Mouse (Mus musculus) stomach, embryonic 16.5 days (tissue): ENCODE results near the gene Cdc6. TPM values are rescaled to one million over a fixed set of nuclear protein-coding genes. Genes with fewer than 3 reads are reported as not detected.

Experiments
- ATAC-seq: fragments of 200-750 bp; cut with Nextera tagmentation; 2 replicates; pipeline ENCODE4 v1.8.0; 2017; ENCODE audit warnings: moderate number of reproducible peaks, moderate TSS enrichment; ENCODE audit not compliant: insufficient read depth, low FRiP score
- H3K27ac ChIP-seq: fragments of 300-500 bp; sonication (generic); 2 replicates; pipeline ENCODE4 v1.5.1; 2014; ENCODE audit warnings: low read length
- H3K27me3 ChIP-seq: fragments of 300-500 bp; sonication (generic); 2 replicates; pipeline ENCODE4 v1.6.1; 2014; ENCODE audit warnings: low read length, control low read depth, mixed read lengths; ENCODE audit not compliant: control insufficient read depth, insufficient read depth
- H3K36me3 ChIP-seq: fragments of 300-500 bp; sonication (generic); 2 replicates; pipeline ENCODE4 v1.6.1; 2014; ENCODE audit warnings: low read length; ENCODE audit not compliant: control insufficient read depth, insufficient read depth
- H3K4me1 ChIP-seq: fragments of 300-500 bp; sonication (generic); 2 replicates; pipeline ENCODE4 v1.6.1; 2014; ENCODE audit warnings: low read length, control low read depth, mixed read lengths; ENCODE audit not compliant: control insufficient read depth, insufficient read depth
- H3K4me2 ChIP-seq: fragments of 300-500 bp; sonication (generic); 2 replicates; pipeline ENCODE4 v1.6.1; 2014; ENCODE audit warnings: low read depth, low read length, mixed read lengths
- H3K4me3 ChIP-seq: fragments of 300-500 bp; sonication (generic); replicated peaks from 2 replicates; pipeline ENCODE4 v1.5.1; 2014; ENCODE audit warnings: mild to moderate bottlenecking, low read length
- H3K9ac ChIP-seq: fragments of 300-500 bp; sonication (generic); 2 replicates; pipeline ENCODE4 v1.6.1; 2014; ENCODE audit warnings: low read length
- H3K9me3 ChIP-seq: fragments of 300-500 bp; sonication (generic); replicated peaks from 2 replicates; pipeline ENCODE4 v1.6.1; 2016; ENCODE audit warnings: low read length, control low read depth; ENCODE audit not compliant: control insufficient read depth
- WGBS: fragments of 180-500 bp; shearing (Covaris S2); extraction: QIAGEN DNeasy Blood & Tissue Kit; methylation state at CpG from one replicate; pipeline ENCODE4 v1.1.7; 2014; 5-methylcytosine and 5-hydroxymethylcytosine counted together
- polyA plus RNA-seq: library from polyadenylated mRNA; unstranded; fragments of >200 nt; fragmentation: Nextera tagmentation; extraction: Ambion mirVana; gene quantifications from 2 replicates; pipeline ENCODE4 v1.2.1, GENCODE M21; 2015

Gene Cdc6
- polyA plus RNA-seq, 1 experiment from 2014 or later: 28.1 TPM

- peak overlapping the region; percentile 94 for H3K27ac ChIP-seq
- peak overlapping the region; percentile 88 for H3K9ac ChIP-seq
- H3K36me3 ChIP-seq: no peaks in the 10 kb centered on the region
- no peaks in the 10 kb centered on the region for H3K27me3 ChIP-seq
- H3K4me2 ChIP-seq: peak overlapping the region; percentile 100
- ATAC-seq: peak; percentile 42
- H3K9me3 ChIP-seq: no peaks in the 10 kb centered on the region
- H3K4me3 ChIP-seq: peak overlapping the region; percentile 79
- under 1% methylated on average over 53 of the region's 53 CpGs for WGBS
- H3K4me1 ChIP-seq: peaks cover 65% of the 10 kb centered on the region
Observed at GRCm38 (mm10) chr11:98960313-98960906, 52.8 kb downstream of the Cdc6 start.

GRCm38 (mm10) chr11:98961051-98961592 lies 53.5 kb downstream of the Cdc6 start:
- Histone ChIP-seq H3K27me3 (no peaks in the 10 kb centered on the region), H3K9me3 (no peaks in the 10 kb centered on the region), H3K27ac (peak overlapping the region; percentile 94), H3K4me2 (peak overlapping the region; percentile 100), H3K4me1 (peaks cover 67% of the 10 kb centered on the region), H3K36me3 (0 out of 2 replicates have a peak, but pooled peaks cover under 1% of the 10 kb centered on the region), H3K4me3 (peak overlapping the region; percentile 79), H3K9ac (peak overlapping the region; percentile 88)
- no peak for ATAC-seq
- WGBS: 3% methylated on average over 18 of the region's 18 CpGs

GRCm38 (mm10) chr11:98961766-98962165 lies 54.2 kb downstream of the Cdc6 start:
- no peak for ATAC-seq
- Histone ChIP-seq H3K4me3 (peak overlapping the region; percentile 79), H3K4me1 (peaks cover 70% of the 10 kb centered on the region), H3K36me3 (peaks cover 7% of the 10 kb centered on the region; the same call in 1 of the 2 replicates), H3K4me2 (peak overlapping the region; percentile 100), H3K27me3 (no peaks in the 10 kb centered on the region), H3K9ac (peak overlapping the region; percentile 88), H3K9me3 (no peaks in the 10 kb centered on the region), H3K27ac (peak overlapping the region; percentile 94)
- 8% methylated on average over 8 of the region's 8 CpGs for WGBS

- Histone ChIP-seq H3K27me3 (no peaks in the 10 kb centered on the region), H3K27ac (peak overlapping the region; percentile 98), H3K4me1 (peaks cover 78% of the 10 kb centered on the region), H3K36me3 (peaks cover 9% of the 10 kb centered on the region; the same call in 1 of the 2 replicates), H3K9ac (peak overlapping the region; percentile 88), H3K4me3 (peak overlapping the region; percentile 79), H3K4me2 (peak overlapping the region; percentile 100), H3K9me3 (no peaks in the 10 kb centered on the region)
- 17% methylated on average over 12 of the region's 12 CpGs for WGBS
- ATAC-seq: no peak
Observed at GRCm38 (mm10) chr11:98962421-98963095, 55.0 kb downstream of the Cdc6 start.

GRCm38 (mm10) chr11:98963191-98964021 lies 55.8 kb downstream of the Cdc6 start:
- H3K4me2 ChIP-seq: peak overlapping the region; percentile 100
- no peaks in the 10 kb centered on the region for H3K27me3 ChIP-seq
- peak overlapping the region; percentile 79 for H3K4me3 ChIP-seq
- peaks cover 9% of the 10 kb centered on the region; the same call in 1 of the 2 replicates for H3K36me3 ChIP-seq
- peak overlapping the region; percentile 98 for H3K27ac ChIP-seq
- peak; percentile 88 for ATAC-seq
- WGBS: under 1% methylated on average over 32 of the region's 32 CpGs
- peak overlapping the region; percentile 88 for H3K9ac ChIP-seq
- H3K9me3 ChIP-seq: no peaks in the 10 kb centered on the region
- H3K4me1 ChIP-seq: peaks cover 86% of the 10 kb centered on the region

- 6% methylated on average over 6 of the region's 6 CpGs for WGBS
- no peak for ATAC-seq
- peak overlapping the region; percentile 100 for H3K4me2 ChIP-seq
- peak overlapping the region; percentile 79 for H3K4me3 ChIP-seq
- peak overlapping the region; percentile 98 for H3K27ac ChIP-seq
- H3K9ac ChIP-seq: peak overlapping the region; percentile 88
- no peaks in the 10 kb centered on the region for H3K9me3 ChIP-seq
- no peaks in the 10 kb centered on the region for H3K27me3 ChIP-seq
- peaks cover 87% of the 10 kb centered on the region for H3K4me1 ChIP-seq
- peaks cover 9% of the 10 kb centered on the region; the same call in 1 of the 2 replicates for H3K36me3 ChIP-seq
Observed at GRCm38 (mm10) chr11:98964201-98964615, 56.6 kb downstream of the Cdc6 start.

- peak overlapping the region; percentile 100 for H3K4me2 ChIP-seq
Observed at GRCm38 (mm10) chr11:98964616-98965415, 57.2 kb downstream of the Cdc6 start.

GRCm38 (mm10) chr11:98965416-98966077 lies 57.9 kb downstream of the Cdc6 start:
- ATAC-seq: no peak
- H3K9me3 ChIP-seq: no peaks in the 10 kb centered on the region
- 17% methylated on average over 11 of the region's 11 CpGs for WGBS
- H3K4me3 ChIP-seq: peak overlapping the region; percentile 79
- H3K36me3 ChIP-seq: peaks cover 16% of the 10 kb centered on the region
- H3K9ac ChIP-seq: peak overlapping the region; percentile 88
- H3K27ac ChIP-seq: peak overlapping the region; percentile 98
- peak overlapping the region; percentile 100 for H3K4me2 ChIP-seq
- H3K4me1 ChIP-seq: peaks cover 88% of the 10 kb centered on the region
- H3K27me3 ChIP-seq: no peaks in the 10 kb centered on the region

More at GRCm38 (mm10) chr11:98964616-98965415, 57.2 kb downstream of the Cdc6 start:
- Histone ChIP-seq H3K9me3 (no peaks in the 10 kb centered on the region), H3K27ac (peak overlapping the region; percentile 98), H3K4me1 (peaks cover 86% of the 10 kb centered on the region), H3K4me3 (peak overlapping the region; percentile 79), H3K9ac (peak overlapping the region; percentile 88), H3K27me3 (no peaks in the 10 kb centered on the region), H3K36me3 (peaks cover 13% of the 10 kb centered on the region; the same call in 1 of the 2 replicates)
- WGBS: 27% methylated on average over 15 of the region's 15 CpGs
- no peak for ATAC-seq
